Mouse (Mus musculus) bone marrow macrophage, adult 2 months (primary cell): ENCODE data around the gene Slc2a10. TPM values are rescaled to one million over a fixed set of nuclear protein-coding genes. Genes with fewer than 3 reads are reported as not detected.

ENCODE experiments used
- H3K27ac ChIP-seq: 2 replicates; pipeline ENCODE4 v1.5.1; 2012; ENCODE audit warnings: low read depth, low read length; ENCODE audit not compliant: insufficient read depth
- H3K4me1 ChIP-seq: 2 replicates; pipeline ENCODE4 v1.6.1; 2012; ENCODE audit warnings: low read length; ENCODE audit not compliant: control insufficient read depth, insufficient read depth
- H3K4me3 ChIP-seq: 2 replicates; pipeline ENCODE4 v1.5.1; 2012; ENCODE audit warnings: mild to moderate bottlenecking, low read length, moderate library complexity; ENCODE audit not compliant: insufficient read depth
- CTCF ChIP-seq: IDR thresholded peaks from 2 replicates; pipeline ENCODE4 v1.5.1; 2012; ENCODE audit warnings: low read depth, mild to moderate bottlenecking, low read length, moderate library complexity
- POLR2A ChIP-seq: IDR thresholded peaks from 2 replicates; pipeline ENCODE4 v1.6.1; 2012; ENCODE audit warnings: mild to moderate bottlenecking, low read depth, low read length, borderline replicate concordance
- polyA plus RNA-seq: library from polyadenylated mRNA; stranded (reverse); fragments of >200 nt; gene quantifications from 2 replicates; pipeline ENCODE4 v1.2.4, GENCODE M21; 2012; ENCODE audit not compliant: missing spikeins, insufficient read depth, insufficient read length

Gene Slc2a10
- polyA plus RNA-seq, 1 experiment: 0.15 TPM

DNA sequence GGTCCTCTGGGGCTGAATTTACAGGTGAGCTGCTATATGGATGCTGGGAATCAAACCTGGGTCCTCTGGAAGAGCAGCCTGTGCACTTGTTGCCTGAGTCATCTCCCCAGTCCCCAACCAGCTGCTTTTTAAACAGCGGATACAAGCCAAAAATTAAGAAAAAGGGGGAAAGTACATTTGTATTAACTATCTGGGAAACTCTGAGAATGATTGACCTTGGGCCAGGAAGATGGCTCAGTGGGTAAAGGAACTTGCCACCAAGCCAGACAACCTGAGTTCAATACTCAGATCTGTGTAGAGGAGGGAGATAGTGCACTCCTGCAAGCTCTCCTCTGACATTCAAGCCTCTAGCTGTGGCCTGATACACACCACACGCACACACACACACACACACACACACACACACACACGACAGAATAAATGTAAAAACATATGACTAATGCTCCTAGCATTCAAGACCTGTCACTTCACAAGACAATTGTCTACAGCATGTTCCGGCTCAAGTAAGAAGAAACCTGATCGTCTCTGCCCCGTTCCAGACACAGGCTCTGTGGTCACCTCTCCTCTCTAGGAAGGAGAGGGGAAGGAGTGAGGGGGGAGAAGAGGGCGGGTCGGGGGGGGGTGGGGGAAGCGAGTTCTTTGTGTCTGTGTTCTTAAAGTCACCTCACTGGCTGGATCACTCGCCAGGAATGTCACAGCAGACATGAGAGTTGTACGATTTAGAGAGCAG is 56.1 kb downstream of the Slc2a10 start:
- no peak overlapping the region for H3K4me3 ChIP-seq
- no peaks in the 10 kb centered on the region for H3K4me1 ChIP-seq
- TF ChIP-seq CTCF (no peak), POLR2A (no peak)
- H3K27ac ChIP-seq: no peak overlapping the region

DNA sequence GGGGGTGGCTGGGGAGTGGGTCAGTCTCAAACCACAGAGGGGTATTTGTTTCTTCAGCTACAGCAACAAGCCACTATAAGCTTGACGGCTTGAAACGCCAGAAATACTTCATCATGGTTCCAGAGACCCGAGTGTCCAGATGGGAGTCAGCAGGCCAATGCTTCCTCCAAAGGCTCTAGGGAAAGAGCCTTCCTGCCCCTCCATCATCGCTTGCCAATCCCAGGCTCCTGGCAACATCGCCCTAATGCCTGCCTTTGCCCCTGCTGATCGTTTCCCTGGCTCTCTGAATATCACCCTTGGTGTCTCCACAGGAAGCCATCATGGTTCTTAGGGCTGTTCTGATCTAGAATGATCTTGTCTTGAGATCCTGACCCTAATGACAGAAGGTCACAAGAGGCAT is 58.3 kb downstream of the Slc2a10 start:
- H3K4me3 ChIP-seq: no peak overlapping the region
- TF ChIP-seq CTCF (no peak), POLR2A (no peak)
- no peaks in the 10 kb centered on the region for H3K4me1 ChIP-seq
- no peak overlapping the region for H3K27ac ChIP-seq

DNA sequence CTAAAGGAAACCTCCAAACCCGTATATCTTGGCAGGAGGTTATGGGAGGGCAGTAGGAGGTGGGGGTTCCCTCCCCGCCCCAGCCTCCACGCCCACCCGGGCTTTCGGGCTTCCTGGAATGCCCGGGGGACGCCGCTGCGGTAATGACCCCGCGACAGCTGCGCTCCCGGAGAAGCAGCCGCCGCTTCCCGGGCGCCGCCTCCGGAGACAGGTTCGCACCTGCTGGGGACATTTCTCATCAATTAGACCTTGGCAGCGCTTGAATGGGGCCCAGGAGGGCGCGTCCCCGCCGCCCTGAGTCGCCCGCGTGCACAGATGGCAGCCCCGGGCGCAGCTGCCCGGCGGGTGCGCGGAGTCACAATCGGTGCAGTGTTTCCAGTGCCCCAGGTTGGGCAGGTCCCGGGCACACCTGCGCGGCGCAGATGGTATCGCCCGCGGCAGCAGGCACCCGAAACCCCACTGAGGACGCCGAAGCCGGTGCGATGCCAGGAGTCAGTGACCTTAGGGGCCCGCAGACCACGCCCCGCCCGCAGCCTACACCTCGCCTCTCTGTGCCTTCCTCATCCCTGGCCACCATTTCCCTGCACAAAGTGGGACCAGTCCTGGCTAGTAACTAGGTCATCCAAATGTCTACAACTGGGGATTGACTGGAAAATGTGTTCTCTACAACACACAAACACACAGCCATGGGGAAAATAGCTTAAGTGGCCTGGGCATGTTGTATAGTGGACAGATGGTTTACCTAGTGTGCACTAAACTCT is 59.9 kb downstream of the Slc2a10 start:
- H3K27ac ChIP-seq: no peak overlapping the region
- no peak overlapping the region for H3K4me3 ChIP-seq
- TF ChIP-seq CTCF (no peak), POLR2A (no peak)
- H3K4me1 ChIP-seq: no peaks in the 10 kb centered on the region

DNA sequence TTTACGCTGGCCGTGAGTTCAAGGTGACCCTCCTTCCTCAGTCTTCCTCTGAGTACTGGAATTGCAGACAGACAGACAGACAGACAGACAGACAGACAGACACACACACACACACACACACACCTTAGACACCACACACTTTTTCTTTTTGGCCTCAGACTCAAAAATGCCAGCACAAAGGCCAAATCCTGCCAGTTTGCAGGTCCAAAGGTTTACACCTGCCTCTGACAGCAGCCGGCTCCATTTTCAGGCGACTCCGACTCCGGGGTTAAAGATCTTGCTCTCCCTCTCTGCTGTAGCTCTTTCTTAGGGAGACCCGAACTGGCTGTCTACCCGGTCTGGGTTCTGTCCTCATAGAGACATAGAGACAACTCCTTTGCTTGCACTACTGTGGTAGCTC is 60.5 kb downstream of the Slc2a10 start:
- no peak for TF ChIP-seq POLR2A
- no peak for TF ChIP-seq CTCF
- H3K4me1 ChIP-seq: no peaks in the 10 kb centered on the region
- no peak overlapping the region for H3K27ac ChIP-seq
- no peak overlapping the region for H3K4me3 ChIP-seq

DNA sequence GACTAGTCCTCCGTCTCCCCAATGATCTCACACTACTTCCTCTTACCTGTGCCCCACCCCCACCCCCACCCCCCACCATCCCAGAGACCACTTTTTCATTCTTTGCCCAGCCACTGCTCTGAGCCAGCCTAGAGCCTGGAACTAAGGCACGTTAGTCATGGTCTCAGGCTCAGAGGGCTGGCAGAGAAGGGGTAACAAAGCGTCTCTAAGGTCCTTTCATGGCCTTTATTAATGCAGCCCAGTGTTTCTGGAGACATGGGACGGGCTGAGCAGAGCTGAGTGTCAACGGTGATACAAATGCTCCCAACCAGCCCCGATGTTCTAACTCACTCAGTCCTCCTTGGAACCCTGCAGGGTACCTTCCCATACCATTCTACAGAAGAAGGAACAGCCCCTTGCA is 61.0 kb downstream of the Slc2a10 start:
- Histone ChIP-seq H3K4me3 (no peak overlapping the region), H3K27ac (no peak overlapping the region), H3K4me1 (no peaks in the 10 kb centered on the region)
- TF ChIP-seq POLR2A: no peak

DNA sequence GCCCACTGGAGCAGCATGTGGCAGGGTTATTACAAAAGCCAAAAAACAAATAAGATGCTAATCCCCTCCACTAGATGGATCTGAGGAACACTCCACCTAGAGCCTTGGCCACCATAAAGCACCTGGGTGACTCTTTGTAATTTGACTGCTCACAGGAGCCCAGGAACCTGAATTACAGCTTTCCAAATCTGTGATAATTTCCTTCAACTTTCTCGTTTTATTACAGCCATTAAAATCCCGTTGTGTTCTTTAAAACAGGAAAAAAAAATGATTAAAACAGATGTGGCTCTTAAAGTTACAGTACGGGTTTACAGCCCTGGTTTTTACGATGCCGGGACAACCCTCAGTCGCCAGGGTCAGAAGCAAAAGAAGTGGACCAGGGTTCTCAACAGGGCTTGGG is 63.3 kb downstream of the Slc2a10 start:
- Histone ChIP-seq H3K4me3 (no peak overlapping the region), H3K27ac (no peak overlapping the region), H3K4me1 (no peaks in the 10 kb centered on the region)
- no peak for TF ChIP-seq POLR2A
- TF ChIP-seq CTCF: no peak

DNA sequence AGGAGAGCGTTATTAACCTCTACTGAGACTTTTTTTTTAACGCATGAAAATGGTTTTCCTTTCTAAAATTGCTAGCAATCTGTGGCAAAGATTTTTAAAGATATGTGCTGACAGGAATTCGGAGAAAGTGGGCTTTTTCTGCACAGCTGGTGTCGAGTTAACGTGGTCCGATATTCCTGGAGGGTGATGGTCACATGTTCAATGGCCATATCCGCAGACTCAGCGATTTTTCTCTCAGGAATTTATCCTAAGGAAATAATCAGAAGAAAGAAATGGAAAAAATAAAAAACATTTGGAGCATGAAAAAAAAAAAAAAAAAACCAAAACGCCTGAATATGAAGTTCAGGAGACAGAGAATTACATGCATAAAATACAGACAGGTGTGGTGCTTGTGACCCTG is 64.2 kb downstream of the Slc2a10 start:
- H3K4me1 ChIP-seq: no peaks in the 10 kb centered on the region
- TF ChIP-seq CTCF (no peak), POLR2A (no peak)
- no peak overlapping the region for H3K27ac ChIP-seq
- no peak overlapping the region for H3K4me3 ChIP-seq

DNA sequence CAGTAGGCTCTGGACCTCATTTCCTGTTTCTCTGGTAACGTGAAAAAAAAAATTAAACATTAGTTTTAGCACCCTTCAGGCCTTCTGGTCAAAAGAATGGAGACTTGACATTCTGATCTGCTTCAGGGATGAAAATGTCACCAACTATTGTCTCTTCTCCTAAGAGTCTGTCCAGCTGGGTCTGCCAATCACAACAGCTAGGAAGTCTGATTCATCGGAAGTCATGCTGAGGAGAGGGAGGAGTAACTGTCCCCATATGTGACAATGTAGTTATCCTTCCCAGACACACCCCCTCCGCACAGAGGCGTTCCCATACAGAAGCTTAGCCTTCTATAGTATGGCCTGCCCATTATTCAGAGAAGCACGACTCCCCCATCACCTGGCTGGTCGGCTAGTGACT is 65.3 kb downstream of the Slc2a10 start:
- no peak overlapping the region for H3K27ac ChIP-seq
- no peak for TF ChIP-seq CTCF
- TF ChIP-seq POLR2A: no peak
- no peaks in the 10 kb centered on the region for H3K4me1 ChIP-seq
- no peak overlapping the region for H3K4me3 ChIP-seq

Other genes with a start within 250 kb of the Slc2a10 start
- gene Slc35c2, start 215.9 kb upstream of the Slc2a10 start, polyA plus RNA-seq: 44.6 and 49.8 TPM in 2 replicates
- gene Elmo2, start 177.3 kb upstream of the Slc2a10 start, polyA plus RNA-seq: 54.6 and 61.0 TPM in 2 replicates
- not detected in 2 replicates for gene Zfp663, start 135.1 kb upstream of the Slc2a10 start, polyA plus RNA-seq
- 0.27 and 0.36 TPM in 2 replicates for gene Zfp334, start 115.5 kb upstream of the Slc2a10 start, polyA plus RNA-seq
- gene Ocstamp, start 103.4 kb upstream of the Slc2a10 start, polyA plus RNA-seq: not detected in 2 replicates
- 12.6 and 15.2 TPM in 2 replicates for gene Slc13a3, start 30.6 kb upstream of the Slc2a10 start, polyA plus RNA-seq
- 8.9 and 11.2 TPM in 2 replicates for gene Trp53rka, start 10.5 kb upstream of the Slc2a10 start, polyA plus RNA-seq
- gene Eya2, start 91.2 kb downstream of the Slc2a10 start, polyA plus RNA-seq: 1.0 TPM in 1 of 2 replicates, not detected in the other